Mouse (Mus musculus): ENCODE measurements around the gene Tbpl2. TPM values are rescaled to one million over a fixed set of nuclear protein-coding genes. Genes with fewer than 3 reads are reported as not detected.

The Tbpl2 gene
- not detected in 2 replicates for polyA plus RNA-seq (2016; fragmentation: Nextera tagmentation; extraction: Ambion mirVana)

DNA sequence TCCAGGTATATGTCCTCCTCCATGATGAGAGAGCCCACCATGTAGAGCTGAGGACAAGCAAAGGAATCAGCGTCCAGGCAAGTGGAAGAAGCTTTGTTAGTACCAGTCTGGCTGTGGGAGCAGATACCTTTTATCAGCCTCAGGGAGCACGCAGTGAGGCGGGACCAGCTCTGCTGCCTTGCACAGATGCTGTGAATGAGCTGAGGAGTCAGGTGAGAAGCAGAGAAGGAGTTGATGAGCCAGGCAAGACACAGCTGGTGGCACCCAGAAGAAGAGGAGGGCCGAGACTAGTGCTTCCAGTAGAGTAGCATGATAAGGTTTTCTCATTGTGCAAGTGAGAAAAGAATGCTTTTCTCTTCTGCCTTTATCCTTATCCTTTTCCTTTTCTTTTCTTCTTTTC lies at the start of gene Tbpl2:
TSS of gene Tbpl2 (minus strand) at position 101 of the 400 bp plus-strand sequence.
- WGBS: 70% methylated on average over 4 of the region's 4 CpGs
- Histone ChIP-seq H3K9me3 (no peaks in the 10 kb centered on the region), H3K4me3 (replicated peaks) (no peak within 1 kb of the TSS), H3K27me3 (no peaks in the 10 kb centered on the region), H3K4me2 (no peak within 1 kb of the TSS), H3K4me1 (no peaks in the 10 kb centered on the region), H3K27ac (no peak within 1 kb of the TSS), H3K9ac (no peak within 1 kb of the TSS), H3K36me3 (replicated peaks) (no peaks in the 10 kb centered on the region)
- no peak for ATAC-seq (ENCODE audit: low FRiP score)

DNA sequence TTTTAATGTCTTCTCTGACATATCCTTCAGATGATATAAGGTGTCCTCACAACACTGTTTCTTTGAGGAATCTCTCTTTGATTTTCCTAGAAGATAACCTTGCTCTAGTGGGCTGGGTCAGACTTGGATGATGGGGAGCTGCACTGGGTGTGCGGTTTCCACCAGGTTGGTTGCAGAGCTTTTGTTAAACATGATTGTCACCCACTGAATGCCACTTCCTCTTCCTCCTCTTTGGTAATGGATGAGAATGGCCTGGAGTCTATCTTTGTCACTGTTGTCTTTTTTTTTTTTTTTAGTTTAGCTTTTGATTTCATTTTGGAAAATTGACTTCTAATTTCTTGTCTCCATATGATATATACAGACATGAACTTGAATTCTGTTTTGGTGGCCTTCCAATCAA lies 38.0 kb upstream of the Tbpl2 start:
- Histone ChIP-seq H3K9ac (no peak overlapping the region), H3K36me3 (replicated peaks) (no peaks in the 10 kb centered on the region), H3K9me3 (no peaks in the 10 kb centered on the region), H3K27me3 (no peaks in the 10 kb centered on the region), H3K4me2 (no peak overlapping the region), H3K4me1 (no peaks in the 10 kb centered on the region), H3K4me3 (replicated peaks) (no peak overlapping the region), H3K27ac (no peak overlapping the region)
- 81% methylated on average over 1 of the region's 1 CpGs for WGBS
- no peak for ATAC-seq (ENCODE audit: low FRiP score)

GRCm38 (mm10) chr2:24109085-24109484 lies 12.7 kb upstream of the Tbpl2 start:
- H3K4me1 ChIP-seq: no peaks in the 10 kb centered on the region
- no peak overlapping the region for H3K4me3 ChIP-seq (replicated peaks)
- no peak overlapping the region for H3K4me2 ChIP-seq
- no peaks in the 10 kb centered on the region for H3K27me3 ChIP-seq
- H3K27ac ChIP-seq: no peak overlapping the region
- no peak overlapping the region for H3K9ac ChIP-seq
- H3K36me3 ChIP-seq (replicated peaks): no peaks in the 10 kb centered on the region
- H3K9me3 ChIP-seq: no peaks in the 10 kb centered on the region
- no peak for ATAC-seq (ENCODE audit: low FRiP score)

DNA sequence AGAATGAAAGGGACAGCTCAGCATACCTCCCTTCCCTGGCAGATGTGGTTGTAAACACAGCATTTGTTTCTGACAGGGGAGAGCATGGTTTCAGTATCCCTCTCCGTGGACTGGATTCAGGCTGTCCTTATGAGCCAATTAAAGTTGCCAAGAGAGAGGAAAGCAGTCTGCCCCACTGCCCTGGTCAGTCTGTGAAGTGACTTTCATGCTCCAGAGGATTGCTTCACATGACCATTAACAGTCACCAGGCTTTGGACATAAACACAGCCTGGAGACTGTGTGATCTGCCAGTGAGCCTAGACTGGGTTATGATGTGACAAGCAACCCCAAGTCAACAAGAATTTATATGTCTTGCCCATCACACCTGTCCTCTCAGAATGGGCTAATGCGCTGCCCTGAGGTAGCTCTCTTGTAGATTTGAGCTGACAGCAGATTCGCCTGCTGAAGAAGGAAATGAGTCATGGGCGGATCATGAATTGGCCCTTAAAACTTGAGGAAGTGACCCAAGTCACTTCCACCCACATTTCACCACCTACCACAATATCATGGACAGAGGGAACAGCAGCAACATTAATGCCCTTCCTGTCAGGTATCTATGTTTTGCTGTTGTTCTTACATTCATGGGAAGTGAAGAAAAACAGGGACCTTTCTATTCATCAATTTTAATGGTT lies 7.4 kb upstream of the Tbpl2 start:
- no peak for ATAC-seq (ENCODE audit: low FRiP score)
- no peaks in the 10 kb centered on the region for H3K9me3 ChIP-seq

DNA sequence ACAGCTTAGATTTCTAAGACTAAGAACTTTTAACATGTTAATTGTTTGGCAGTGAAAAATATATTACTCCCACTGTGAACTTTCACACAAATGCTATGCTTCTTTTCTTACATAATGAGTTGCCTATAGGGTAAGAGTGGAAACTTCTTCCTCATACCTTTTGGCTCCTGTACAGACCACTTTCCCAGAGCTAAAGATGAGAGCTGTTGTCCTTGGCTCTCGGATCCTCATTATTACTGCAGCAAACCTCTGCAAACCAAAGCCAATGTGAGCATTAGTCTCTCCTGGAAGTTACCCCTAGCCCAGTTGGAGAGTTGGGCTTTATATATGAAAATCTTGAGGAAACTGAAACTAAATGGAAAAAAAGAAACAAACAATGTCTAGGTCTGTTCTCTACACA lies 5.5 kb downstream of the Tbpl2 start:
- Histone ChIP-seq H3K27ac (no peak overlapping the region), H3K27me3 (no peaks in the 10 kb centered on the region), H3K9me3 (no peaks in the 10 kb centered on the region), H3K4me2 (no peak overlapping the region), H3K36me3 (replicated peaks) (no peaks in the 10 kb centered on the region), H3K4me3 (replicated peaks) (no peak overlapping the region), H3K9ac (no peak overlapping the region), H3K4me1 (no peaks in the 10 kb centered on the region)
- whole genome bisulfite sequencing: 68% methylated on average over 1 of the region's 1 CpGs
- ATAC-seq (ENCODE audit: low FRiP score): no peak

More for the DNA sequence above, 7.4 kb upstream of the Tbpl2 start:
- H3K9ac ChIP-seq: no peak overlapping the region
- no peaks in the 10 kb centered on the region for H3K4me1 ChIP-seq
- H3K27ac ChIP-seq: no peak overlapping the region
- WGBS: 80% methylated on average over 4 of the region's 4 CpGs
- H3K36me3 ChIP-seq (replicated peaks): no peaks in the 10 kb centered on the region
- H3K27me3 ChIP-seq: no peaks in the 10 kb centered on the region
- H3K4me2 ChIP-seq: no peak overlapping the region
- H3K4me3 ChIP-seq (replicated peaks): no peak overlapping the region

DNA sequence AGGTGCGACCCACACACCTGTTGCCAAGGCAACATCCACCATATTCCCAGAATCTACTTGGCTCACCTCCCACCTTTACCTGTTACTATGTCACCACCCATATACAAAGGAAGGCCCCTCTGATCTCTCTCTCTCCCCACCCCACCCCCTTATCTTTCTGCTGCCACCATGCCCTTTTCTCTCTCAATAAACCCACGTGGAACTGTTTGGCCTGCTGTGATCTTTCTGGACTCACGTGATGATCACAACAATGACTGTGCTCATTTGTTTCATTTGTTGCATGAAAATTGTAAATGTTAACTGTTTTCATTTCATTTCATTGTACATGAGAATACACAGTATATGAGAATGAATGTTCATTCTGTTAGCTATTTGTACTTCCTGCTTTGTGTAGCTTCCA lies 45.9 kb downstream of the Tbpl2 start:
- 80% methylated on average over 3 of the region's 3 CpGs for WGBS
- Histone ChIP-seq H3K4me1 (peaks cover 8% of the 10 kb centered on the region), H3K9ac (no peak overlapping the region), H3K4me3 (replicated peaks) (no peak overlapping the region), H3K27me3 (no peaks in the 10 kb centered on the region), H3K4me2 (no peak overlapping the region), H3K9me3 (no peaks in the 10 kb centered on the region), H3K36me3 (replicated peaks) (no peaks in the 10 kb centered on the region), H3K27ac (no peak overlapping the region)
- ATAC-seq (ENCODE audit: low FRiP score): no peak

GRCm38 (mm10) chr2:24049344-24049990 lies 46.9 kb downstream of the Tbpl2 start, which contains the start of gene Hnmt:
Gene Hnmt (minus strand): TSS chr2:24049394.
- Histone ChIP-seq H3K4me3 (replicated peaks) (peak within 1 kb of the TSS; percentile 39), H3K27ac (no peak within 1 kb of the TSS), H3K4me2 (peak within 1 kb of the TSS; percentile 62), H3K9me3 (no peaks in the 10 kb centered on the region), H3K36me3 (replicated peaks) (no peaks in the 10 kb centered on the region), H3K9ac (no peak within 1 kb of the TSS; the same call in 1 of the 2 replicates), H3K4me1 (peaks cover 8% of the 10 kb centered on the region), H3K27me3 (no peaks in the 10 kb centered on the region)
- 57% methylated on average over 7 of the region's 7 CpGs for WGBS
- no peak for ATAC-seq (ENCODE audit: low FRiP score)

- WGBS: 5% methylated on average over 16 of the region's 16 CpGs
- H3K4me2 ChIP-seq: peak overlapping the region; percentile 62
- no peak overlapping the region for H3K27ac ChIP-seq
- H3K9ac ChIP-seq: no peak overlapping the region; the same call in 1 of the 2 replicates
- H3K36me3 ChIP-seq (replicated peaks): no peaks in the 10 kb centered on the region
- peak overlapping the region; percentile 39 for H3K4me3 ChIP-seq (replicated peaks)
- peaks cover 8% of the 10 kb centered on the region for H3K4me1 ChIP-seq
- H3K27me3 ChIP-seq: no peaks in the 10 kb centered on the region
- no peaks in the 10 kb centered on the region for H3K9me3 ChIP-seq
- peak; percentile 91 for ATAC-seq (ENCODE audit: low FRiP score)
Measured at GRCm38 (mm10) chr2:24048480-24049097, 47.8 kb downstream of the Tbpl2 start.

DNA sequence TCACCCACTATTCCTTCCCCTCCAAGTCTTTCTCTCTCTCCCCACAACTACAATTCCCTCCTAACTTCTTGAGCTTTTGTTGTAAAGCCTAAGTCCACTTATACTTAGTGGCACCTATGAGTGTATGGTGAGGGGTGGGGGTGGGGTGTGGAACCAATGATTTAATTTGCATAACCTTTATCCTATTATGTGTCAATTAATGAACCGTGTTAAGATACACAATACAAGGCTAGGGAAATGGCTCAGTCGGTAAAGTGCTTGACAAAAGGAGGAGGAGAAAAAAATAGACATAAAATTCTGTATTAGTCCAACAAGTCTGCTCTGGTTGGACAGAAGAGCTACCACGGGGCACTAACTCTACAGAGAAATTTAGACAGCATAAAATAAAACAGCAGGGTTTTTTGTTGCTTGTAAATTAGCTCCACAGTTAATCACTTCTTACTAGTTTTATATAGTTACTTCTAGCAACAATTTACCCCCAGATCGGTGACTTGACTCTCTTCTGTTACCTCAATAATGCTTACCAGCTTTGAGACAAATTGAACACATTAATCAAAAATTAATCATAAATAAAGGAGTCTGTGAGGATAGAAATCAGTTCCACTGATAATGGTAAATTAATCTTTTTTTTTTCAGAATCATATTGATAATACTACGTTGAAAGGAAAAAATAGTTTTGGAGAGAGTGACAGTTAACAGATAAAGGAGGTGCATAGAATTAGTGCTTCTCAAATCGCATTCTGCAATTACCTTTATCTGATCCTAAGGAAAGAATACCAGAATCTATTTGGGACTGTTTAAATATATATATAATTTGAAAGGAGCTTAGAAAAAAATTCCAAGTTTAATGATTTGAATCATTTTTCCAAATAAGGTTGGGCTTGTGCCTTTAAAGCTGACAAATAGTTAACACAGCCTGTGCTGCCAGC lies 48.6 kb downstream of the Tbpl2 start:
- H3K27ac ChIP-seq: no peak overlapping the region
- peak; percentile 69 for ATAC-seq (ENCODE audit: low FRiP score)
- no peaks in the 10 kb centered on the region for H3K27me3 ChIP-seq
- peak overlapping the region; percentile 62 for H3K4me2 ChIP-seq
- H3K4me1 ChIP-seq: peaks cover 8% of the 10 kb centered on the region
- H3K9ac ChIP-seq: no peak overlapping the region
- no peaks in the 10 kb centered on the region for H3K36me3 ChIP-seq (replicated peaks)
- WGBS: 22% methylated on average over 6 of the region's 6 CpGs
- H3K9me3 ChIP-seq: no peaks in the 10 kb centered on the region
- peak overlapping the region; percentile 39 for H3K4me3 ChIP-seq (replicated peaks)

- H3K9me3 ChIP-seq: no peaks in the 10 kb centered on the region
Measured at GRCm38 (mm10) chr2:24042901-24043300, 53.5 kb downstream of the Tbpl2 start.

GRCm38 (mm10) chr2:24040531-24040930 lies 55.9 kb downstream of the Tbpl2 start:
- Histone ChIP-seq H3K9me3 (no peaks in the 10 kb centered on the region), H3K36me3 (replicated peaks) (no peaks in the 10 kb centered on the region), H3K9ac (no peak overlapping the region), H3K4me3 (replicated peaks) (no peak overlapping the region), H3K27ac (no peak overlapping the region), H3K27me3 (no peaks in the 10 kb centered on the region), H3K4me1 (no peaks in the 10 kb centered on the region), H3K4me2 (no peak overlapping the region)
- ATAC-seq (ENCODE audit: low FRiP score): no peak
- 88% methylated on average over 1 of the region's 1 CpGs for WGBS

More at GRCm38 (mm10) chr2:24042901-24043300, 53.5 kb downstream of the Tbpl2 start:
- Histone ChIP-seq H3K36me3 (replicated peaks) (no peaks in the 10 kb centered on the region), H3K4me1 (peaks cover 5% of the 10 kb centered on the region; the same call in 1 of the 2 replicates), H3K4me3 (replicated peaks) (no peak overlapping the region), H3K27me3 (no peaks in the 10 kb centered on the region), H3K27ac (no peak overlapping the region), H3K9ac (no peak overlapping the region), H3K4me2 (no peak overlapping the region)
- 96% methylated on average over 1 of the region's 1 CpGs for WGBS
- no peak for ATAC-seq (ENCODE audit: low FRiP score)
